Mouse (Mus musculus): ENCODE data around the gene Map3k5. TPM values are rescaled to one million over a fixed set of nuclear protein-coding genes. Genes with fewer than 3 reads are reported as not detected.

Map3k5 gene
- polyA plus RNA-seq, 1 experiment from 2014 or later: 1.4 TPM

- H3K9ac ChIP-seq (replicated peaks): no peak overlapping the region
- H3K27ac ChIP-seq: no peak overlapping the region
- no peak overlapping the region for H3K4me3 ChIP-seq (replicated peaks)
- H3K4me2 ChIP-seq: no peak overlapping the region
- H3K27me3 ChIP-seq: no peaks in the 10 kb centered on the region
- no peaks in the 10 kb centered on the region for H3K9me3 ChIP-seq
- H3K36me3 ChIP-seq: no peaks in the 10 kb centered on the region
- WGBS: 92% methylated on average over 11 of the region's 11 CpGs
- H3K4me1 ChIP-seq (replicated peaks): 0 out of 2 replicates have a peak, but pooled peaks cover 6% of the 10 kb centered on the region
- ATAC-seq (ENCODE audit: insufficient number of reproducible peaks, insufficient read depth, low FRiP score, low TSS enrichment, low read depth): no peak
These were observed 155.9 kb downstream of the Map3k5 start for GRCm38 (mm10) chr10:20090171-20090570.

GRCm38 (mm10) chr10:20091416-20091815, 157.1 kb downstream of the Map3k5 start:
- H3K4me1 ChIP-seq (replicated peaks): 0 out of 2 replicates have a peak, but pooled peaks cover 3% of the 10 kb centered on the region
- H3K27me3 ChIP-seq: no peaks in the 10 kb centered on the region
- no peaks in the 10 kb centered on the region for H3K36me3 ChIP-seq
- no peak overlapping the region for H3K9ac ChIP-seq (replicated peaks)
- no peak overlapping the region for H3K4me2 ChIP-seq
- no peaks in the 10 kb centered on the region for H3K9me3 ChIP-seq
- H3K27ac ChIP-seq: no peak overlapping the region
- no peak for ATAC-seq (ENCODE audit: insufficient number of reproducible peaks, insufficient read depth, low FRiP score, low TSS enrichment, low read depth)
- H3K4me3 ChIP-seq (replicated peaks): no peak overlapping the region
- WGBS: 95% methylated on average over 2 of the region's 2 CpGs

GRCm38 (mm10) chr10:20092371-20092770, 158.1 kb downstream of the Map3k5 start:
- Histone ChIP-seq H3K9me3 (no peaks in the 10 kb centered on the region), H3K27ac (no peak overlapping the region), H3K27me3 (no peaks in the 10 kb centered on the region), H3K9ac (replicated peaks) (no peak overlapping the region), H3K4me2 (no peak overlapping the region), H3K4me1 (replicated peaks) (no peaks in the 10 kb centered on the region), H3K36me3 (no peaks in the 10 kb centered on the region), H3K4me3 (replicated peaks) (no peak overlapping the region)
- no peak for ATAC-seq (ENCODE audit: insufficient number of reproducible peaks, insufficient read depth, low FRiP score, low TSS enrichment, low read depth)
- WGBS: 89% methylated on average over 3 of the region's 3 CpGs

DNA sequence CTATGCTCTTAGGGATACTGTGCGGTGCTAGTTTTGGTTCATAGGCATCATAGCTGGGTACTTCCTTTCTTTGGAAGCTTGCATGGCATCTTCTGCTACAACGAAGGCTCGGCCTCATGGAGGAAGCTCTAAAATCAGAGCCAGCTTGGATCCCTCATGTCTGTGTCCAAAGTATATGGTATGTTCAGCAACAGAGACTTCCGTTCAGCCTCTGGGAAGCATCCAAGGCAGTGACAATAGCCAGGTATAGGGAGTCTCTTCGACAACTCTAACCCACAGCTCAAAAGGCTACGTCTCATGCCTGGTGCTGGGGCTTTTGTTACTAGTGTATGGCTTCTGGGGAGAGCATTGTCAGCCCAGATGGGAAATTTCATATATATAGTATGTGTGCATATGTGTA, 167.2 kb downstream of the Map3k5 start:
- Histone ChIP-seq H3K9me3 (no peaks in the 10 kb centered on the region), H3K4me1 (replicated peaks) (no peaks in the 10 kb centered on the region), H3K4me2 (no peak overlapping the region), H3K9ac (replicated peaks) (no peak overlapping the region), H3K27ac (no peak overlapping the region), H3K36me3 (no peaks in the 10 kb centered on the region), H3K27me3 (no peaks in the 10 kb centered on the region), H3K4me3 (replicated peaks) (no peak overlapping the region)
- WGBS: 96% methylated on average over 6 of the region's 6 CpGs
- no peak for ATAC-seq (ENCODE audit: insufficient number of reproducible peaks, insufficient read depth, low FRiP score, low TSS enrichment, low read depth)

DNA sequence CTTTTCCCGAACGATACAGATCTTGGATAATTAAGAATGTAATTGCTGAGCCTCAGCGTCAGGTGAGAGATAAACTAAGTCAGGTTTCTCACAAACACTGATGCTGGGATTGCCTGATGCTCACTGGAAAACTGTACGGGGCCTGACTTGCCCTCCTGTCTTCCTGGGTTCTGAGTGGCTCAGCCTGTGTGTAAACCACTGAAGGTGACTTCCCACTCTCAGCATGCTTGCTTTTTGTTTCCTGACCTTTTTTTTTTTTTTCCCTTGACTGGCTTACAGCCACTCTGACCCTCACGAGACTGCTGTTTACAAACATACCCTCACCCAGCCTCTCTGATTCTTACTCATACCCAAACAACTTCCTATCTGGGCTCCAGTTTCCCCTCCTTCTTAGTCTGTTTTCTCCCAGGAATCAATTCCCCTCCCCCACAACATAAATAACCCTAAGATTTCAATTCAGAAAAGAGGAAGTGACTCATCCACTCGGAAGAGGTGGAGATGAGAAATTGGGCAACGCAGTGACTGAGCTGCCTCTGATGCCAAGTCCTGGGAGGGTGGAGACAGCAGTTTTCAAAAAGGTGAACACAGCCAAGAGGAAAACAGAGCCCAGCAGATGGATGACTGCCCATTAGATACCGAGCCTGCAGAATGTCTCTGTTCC, 170.1 kb downstream of the Map3k5 start:
- Histone ChIP-seq H3K9ac (replicated peaks) (no peak overlapping the region), H3K4me1 (replicated peaks) (no peaks in the 10 kb centered on the region), H3K4me2 (no peak overlapping the region), H3K36me3 (no peaks in the 10 kb centered on the region), H3K27me3 (no peaks in the 10 kb centered on the region), H3K9me3 (no peaks in the 10 kb centered on the region), H3K27ac (no peak overlapping the region), H3K4me3 (replicated peaks) (no peak overlapping the region)
- no peak for ATAC-seq (ENCODE audit: insufficient number of reproducible peaks, insufficient read depth, low FRiP score, low TSS enrichment, low read depth)
- 59% methylated on average over 8 of the region's 8 CpGs for WGBS

DNA sequence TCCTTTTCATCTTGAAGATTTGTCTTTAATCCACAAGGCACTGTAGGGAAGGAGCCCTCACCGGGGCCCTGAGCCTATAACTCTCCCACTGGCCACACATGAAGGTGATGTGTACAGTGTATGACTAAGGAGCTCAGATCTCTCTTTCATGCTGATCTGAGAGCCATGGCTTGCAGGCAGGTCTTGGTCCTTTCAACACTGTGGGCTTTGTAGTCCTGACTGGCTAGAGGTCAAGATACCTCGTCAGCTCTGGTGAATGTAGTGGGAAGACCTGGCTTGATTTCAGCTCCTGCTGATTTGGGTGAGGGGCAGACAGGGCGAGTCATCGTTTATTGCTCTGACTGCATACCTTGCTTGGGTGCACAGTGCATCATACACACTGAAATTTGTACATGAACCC, 171.3 kb downstream of the Map3k5 start:
- Histone ChIP-seq H3K4me1 (replicated peaks) (no peaks in the 10 kb centered on the region), H3K27ac (no peak overlapping the region), H3K4me2 (no peak overlapping the region), H3K9ac (replicated peaks) (no peak overlapping the region), H3K4me3 (replicated peaks) (no peak overlapping the region), H3K27me3 (no peaks in the 10 kb centered on the region), H3K36me3 (no peaks in the 10 kb centered on the region), H3K9me3 (no peaks in the 10 kb centered on the region)
- WGBS: 79% methylated on average over 4 of the region's 4 CpGs
- ATAC-seq (ENCODE audit: insufficient number of reproducible peaks, insufficient read depth, low FRiP score, low TSS enrichment, low read depth): no peak

GRCm38 (mm10) chr10:20107031-20107430, 172.8 kb downstream of the Map3k5 start:
- peaks cover 1% of the 10 kb centered on the region; the same call in 1 of the 2 replicates for H3K4me1 ChIP-seq (replicated peaks)
- 93% methylated on average over 14 of the region's 14 CpGs for WGBS
- no peak for ATAC-seq (ENCODE audit: insufficient number of reproducible peaks, insufficient read depth, low FRiP score, low TSS enrichment, low read depth)
- H3K9ac ChIP-seq (replicated peaks): no peak overlapping the region
- no peak overlapping the region for H3K4me3 ChIP-seq (replicated peaks)
- H3K27me3 ChIP-seq: no peaks in the 10 kb centered on the region
- no peak overlapping the region for H3K4me2 ChIP-seq
- H3K9me3 ChIP-seq: no peaks in the 10 kb centered on the region
- no peak overlapping the region for H3K27ac ChIP-seq
- no peaks in the 10 kb centered on the region for H3K36me3 ChIP-seq

GRCm38 (mm10) chr10:20111508-20111907, 177.2 kb downstream of the Map3k5 start:
- H3K36me3 ChIP-seq: no peaks in the 10 kb centered on the region
- no peaks in the 10 kb centered on the region for H3K9me3 ChIP-seq
- 88% methylated on average over 5 of the region's 5 CpGs for WGBS
- H3K27ac ChIP-seq: no peak overlapping the region
- H3K4me2 ChIP-seq: no peak overlapping the region
- H3K27me3 ChIP-seq: no peaks in the 10 kb centered on the region
- peaks cover 6% of the 10 kb centered on the region; the same call in 1 of the 2 replicates for H3K4me1 ChIP-seq (replicated peaks)
- H3K4me3 ChIP-seq (replicated peaks): no peak overlapping the region
- no peak for ATAC-seq (ENCODE audit: insufficient number of reproducible peaks, insufficient read depth, low FRiP score, low TSS enrichment, low read depth)
- no peak overlapping the region for H3K9ac ChIP-seq (replicated peaks)

DNA sequence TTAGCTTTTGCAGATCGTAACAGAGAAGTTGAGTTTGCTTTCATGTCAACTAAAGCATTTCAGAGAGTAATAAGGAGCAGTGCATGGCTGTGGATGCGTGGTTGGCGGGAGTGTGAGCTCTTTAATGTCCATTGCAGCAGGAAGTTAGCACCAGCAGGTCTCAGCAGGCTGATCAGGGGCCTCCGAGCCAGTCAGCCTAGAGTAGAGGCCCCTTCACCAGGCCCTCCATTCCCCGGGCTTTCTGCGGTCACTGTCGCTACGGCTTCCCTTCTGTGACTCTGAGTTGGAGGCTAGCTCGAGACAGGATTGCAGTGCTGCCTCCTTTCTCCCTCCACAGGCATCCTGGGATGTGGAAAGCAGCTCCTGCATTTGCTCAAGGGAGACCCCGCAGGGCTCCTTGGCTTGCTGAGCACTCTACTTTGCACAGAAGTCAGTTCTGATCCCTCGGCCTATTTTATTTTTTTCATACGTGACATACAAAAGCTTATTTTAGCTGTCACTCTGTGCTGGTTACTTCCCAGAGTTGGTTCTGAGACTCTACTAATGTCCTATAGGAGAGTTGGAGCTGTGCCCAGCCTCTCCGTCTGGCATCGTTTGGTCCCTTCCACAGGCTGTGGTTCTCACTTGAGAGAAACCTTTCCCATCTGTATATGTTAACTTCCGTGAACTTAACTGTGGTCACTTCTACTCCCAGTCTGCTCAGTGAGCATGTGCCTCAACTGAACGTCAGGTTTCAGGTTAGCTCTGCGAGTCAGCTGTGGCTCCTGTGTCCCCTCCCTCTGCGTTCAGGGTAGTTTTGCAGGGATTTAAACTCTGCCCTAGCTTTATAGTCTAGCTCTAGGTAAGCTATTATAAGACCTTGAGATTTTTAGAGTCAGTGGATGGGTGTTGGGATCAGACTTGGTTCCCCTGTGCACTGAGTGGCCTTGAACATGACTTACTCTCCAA, 178.0 kb downstream of the Map3k5 start:
- Histone ChIP-seq H3K4me2 (no peak overlapping the region), H3K36me3 (no peaks in the 10 kb centered on the region), H3K27me3 (no peaks in the 10 kb centered on the region), H3K9me3 (no peaks in the 10 kb centered on the region), H3K27ac (no peak overlapping the region), H3K9ac (replicated peaks) (no peak overlapping the region), H3K4me3 (replicated peaks) (no peak overlapping the region), H3K4me1 (replicated peaks) (peaks cover 6% of the 10 kb centered on the region; the same call in 1 of the 2 replicates)
- ATAC-seq (ENCODE audit: insufficient number of reproducible peaks, insufficient read depth, low FRiP score, low TSS enrichment, low read depth): no peak
- 76% methylated on average over 18 of the region's 18 CpGs for WGBS

- WGBS: 91% methylated on average over 15 of the region's 15 CpGs
- no peaks in the 10 kb centered on the region for H3K27me3 ChIP-seq
- no peak overlapping the region for H3K4me2 ChIP-seq
- H3K9me3 ChIP-seq: no peaks in the 10 kb centered on the region
- 0 out of 2 replicates have a peak, but pooled peaks cover 5% of the 10 kb centered on the region for H3K4me1 ChIP-seq (replicated peaks)
- no peak overlapping the region for H3K27ac ChIP-seq
- no peak for ATAC-seq (ENCODE audit: insufficient number of reproducible peaks, insufficient read depth, low FRiP score, low TSS enrichment, low read depth)
- no peak overlapping the region for H3K9ac ChIP-seq (replicated peaks)
- no peak overlapping the region for H3K4me3 ChIP-seq (replicated peaks)
- H3K36me3 ChIP-seq: no peaks in the 10 kb centered on the region
These were observed 185.5 kb downstream of the Map3k5 start for GRCm38 (mm10) chr10:20119504-20120425.

DNA sequence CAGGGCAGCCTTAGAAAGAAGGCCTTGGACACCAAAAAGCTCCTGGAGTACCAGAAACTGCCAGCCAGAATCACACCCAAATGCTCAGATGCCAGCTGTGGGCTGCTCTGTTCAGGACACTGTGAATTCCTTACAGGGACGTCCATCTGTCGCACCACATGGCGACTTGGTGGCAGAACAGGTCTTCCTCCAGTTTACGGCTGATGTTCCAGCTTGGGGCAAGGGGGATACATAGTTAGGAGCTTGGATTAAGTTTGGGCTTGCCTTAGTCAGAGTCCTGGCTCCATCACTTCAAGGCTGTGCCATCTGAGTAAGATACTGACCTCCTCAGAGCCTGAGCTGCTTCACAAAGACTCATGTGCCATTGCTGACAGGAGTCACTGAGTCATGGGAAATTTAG, 187.7 kb downstream of the Map3k5 start:
- ATAC-seq (ENCODE audit: insufficient number of reproducible peaks, insufficient read depth, low FRiP score, low TSS enrichment, low read depth): no peak
- no peak overlapping the region for H3K27ac ChIP-seq
- WGBS: 72% methylated on average over 4 of the region's 4 CpGs

More for the DNA sequence above, 187.7 kb downstream of the Map3k5 start:
- no peaks in the 10 kb centered on the region for H3K36me3 ChIP-seq
- H3K9ac ChIP-seq (replicated peaks): no peak overlapping the region
- no peaks in the 10 kb centered on the region for H3K27me3 ChIP-seq
- H3K4me1 ChIP-seq (replicated peaks): 0 out of 2 replicates have a peak, but pooled peaks cover 5% of the 10 kb centered on the region
- no peaks in the 10 kb centered on the region for H3K9me3 ChIP-seq
- H3K4me2 ChIP-seq: no peak overlapping the region
- no peak overlapping the region for H3K4me3 ChIP-seq (replicated peaks)
